Mouse (Mus musculus) kidney, postnatal 0 days (tissue): ENCODE results near the gene Atp13a1. TPM values are rescaled to one million over a fixed set of nuclear protein-coding genes. Genes with fewer than 3 reads are reported as not detected.

Source experiments
- ATAC-seq: fragments of 200-750 bp; cut with Nextera tagmentation; replicated peaks from 2 replicates; pipeline ENCODE4 v1.8.0; 2017; ENCODE audit warnings: low read depth, moderate number of reproducible peaks, moderate TSS enrichment, moderate library complexity; ENCODE audit not compliant: low FRiP score
- DNase-seq: peaks from one replicate; pipeline ENCODE4 v3.0.0-alpha.2; 2016; ENCODE audit warnings: low spot score
- H3K27ac ChIP-seq: fragments of 300-500 bp; sonication (generic); 2 replicates; pipeline ENCODE4 v1.5.1; 2014; ENCODE audit warnings: mild to moderate bottlenecking
- H3K27me3 ChIP-seq: fragments of 300-500 bp; sonication (generic); 2 replicates; pipeline ENCODE4 v1.6.1; 2014; ENCODE audit warnings: low read length, mixed read lengths; ENCODE audit not compliant: insufficient read depth
- H3K36me3 ChIP-seq: fragments of 300-500 bp; sonication (generic); 2 replicates; pipeline ENCODE4 v1.6.1; 2014; ENCODE audit warnings: low read length, mixed read lengths; ENCODE audit not compliant: insufficient read depth
- H3K4me1 ChIP-seq: fragments of 300-500 bp; sonication (generic); replicated peaks from 2 replicates; pipeline ENCODE4 v1.6.1; 2014; ENCODE audit warnings: antibody characterized with exemption, low read length, mixed read lengths; ENCODE audit not compliant: insufficient read depth
- H3K4me2 ChIP-seq: fragments of 300-500 bp; sonication (generic); 2 replicates; pipeline ENCODE4 v1.6.1; 2014; ENCODE audit warnings: mild to moderate bottlenecking, low read length, moderate library complexity, mixed read lengths
- H3K4me3 ChIP-seq: fragments of 300-500 bp; sonication (generic); replicated peaks from 2 replicates; pipeline ENCODE4 v1.5.1; 2014; ENCODE audit warnings: low read depth, low read length
- H3K9ac ChIP-seq: fragments of 300-500 bp; sonication (generic); 2 replicates; pipeline ENCODE4 v1.6.1; 2014; ENCODE audit warnings: low read depth, low read length
- H3K9me3 ChIP-seq: fragments of 300-500 bp; sonication (generic); replicated peaks from 2 replicates; pipeline ENCODE4 v1.6.1; 2016; ENCODE audit warnings: low read length, inconsistent platforms, mixed read lengths
- CTCF ChIP-seq: IDR thresholded peaks from 2 replicates; pipeline ENCODE4 v1.5.1; 2016; ENCODE audit warnings: antibody characterized with exemption, low read depth, mild to moderate bottlenecking, moderate library complexity
- WGBS: fragments of 180-500 bp; shearing (Covaris S2); extraction: QIAGEN DNeasy Blood & Tissue Kit; methylation state at CpG from one replicate; pipeline ENCODE4 v1.1.7; 2014; 5-methylcytosine and 5-hydroxymethylcytosine counted together
- polyA plus RNA-seq: library from polyadenylated mRNA; unstranded; fragments of >200 nt; fragmentation: Nextera tagmentation; extraction: Ambion mirVana; gene quantifications from 2 replicates; pipeline ENCODE4 v1.2.1, GENCODE M21; 2015

The Atp13a1 gene
- polyA plus RNA-seq, 1 experiment from 2014 or later: 34.1 TPM

GRCm38 (mm10) chr8:69796721-69797345, 5.9 kb downstream of the Atp13a1 start:
- ATAC-seq: no peak
- 93% methylated on average over 16 of the region's 16 CpGs for WGBS
- no peak for TF ChIP-seq CTCF
- H3K9me3 ChIP-seq: no peaks in the 10 kb centered on the region
- H3K4me3 ChIP-seq: no peak overlapping the region
- no peak for DNase-seq
- H3K27me3 ChIP-seq: no peaks in the 10 kb centered on the region
- H3K27ac ChIP-seq: no peak overlapping the region
- H3K4me1 ChIP-seq: peaks cover 8% of the 10 kb centered on the region; the same call in 1 of the 2 replicates
- no peak overlapping the region for H3K4me2 ChIP-seq
- peaks cover 64% of the 10 kb centered on the region for H3K36me3 ChIP-seq
- no peak overlapping the region for H3K9ac ChIP-seq

- no peak for ATAC-seq
- Histone ChIP-seq H3K27me3 (no peaks in the 10 kb centered on the region), H3K4me3 (no peak overlapping the region), H3K36me3 (peaks cover 71% of the 10 kb centered on the region), H3K27ac (no peak overlapping the region), H3K4me2 (no peak overlapping the region), H3K9me3 (no peaks in the 10 kb centered on the region), H3K4me1 (no peaks in the 10 kb centered on the region), H3K9ac (no peak overlapping the region)
- 95% methylated on average over 10 of the region's 10 CpGs for WGBS
- DNase-seq: no peak
- no peak for TF ChIP-seq CTCF
These were observed 6.7 kb downstream of the Atp13a1 start for GRCm38 (mm10) chr8:69797661-69798060.

- Histone ChIP-seq H3K9ac (no peak overlapping the region), H3K4me2 (no peak overlapping the region), H3K4me3 (no peak overlapping the region), H3K4me1 (no peaks in the 10 kb centered on the region), H3K9me3 (no peaks in the 10 kb centered on the region), H3K27ac (no peak overlapping the region), H3K36me3 (peaks cover 78% of the 10 kb centered on the region), H3K27me3 (no peaks in the 10 kb centered on the region)
- ATAC-seq (no peak), DNase-seq (no peak)
- WGBS: 94% methylated on average over 8 of the region's 8 CpGs
- TF ChIP-seq CTCF: no peak
These were observed 8.3 kb downstream of the Atp13a1 start for GRCm38 (mm10) chr8:69799261-69799660.

GRCm38 (mm10) chr8:69799946-69800345, 9.0 kb downstream of the Atp13a1 start:
- no peak overlapping the region for H3K9ac ChIP-seq
- peaks cover 77% of the 10 kb centered on the region for H3K36me3 ChIP-seq
- H3K27ac ChIP-seq: no peak overlapping the region
- WGBS: 93% methylated on average over 5 of the region's 5 CpGs
- no peaks in the 10 kb centered on the region for H3K27me3 ChIP-seq
- no peaks in the 10 kb centered on the region for H3K9me3 ChIP-seq
- H3K4me1 ChIP-seq: no peaks in the 10 kb centered on the region
- no peak; the same call in 1 of the 2 replicates for TF ChIP-seq CTCF
- ATAC-seq (no peak), DNase-seq (no peak)
- H3K4me2 ChIP-seq: no peak overlapping the region
- H3K4me3 ChIP-seq: no peak overlapping the region

GRCm38 (mm10) chr8:69801796-69802195, 10.8 kb downstream of the Atp13a1 start:
- 92% methylated on average over 4 of the region's 4 CpGs for WGBS
- no peak for TF ChIP-seq CTCF
- Histone ChIP-seq H3K27ac (no peak overlapping the region), H3K36me3 (peaks cover 79% of the 10 kb centered on the region), H3K27me3 (no peaks in the 10 kb centered on the region), H3K9ac (no peak overlapping the region), H3K4me1 (no peaks in the 10 kb centered on the region), H3K9me3 (no peaks in the 10 kb centered on the region), H3K4me3 (no peak overlapping the region), H3K4me2 (no peak overlapping the region)
- no peak for ATAC-seq
- DNase-seq: no peak

GRCm38 (mm10) chr8:69802216-69802615, 11.3 kb downstream of the Atp13a1 start:
- ATAC-seq (no peak), DNase-seq (no peak)
- H3K36me3 ChIP-seq: peaks cover 80% of the 10 kb centered on the region
- no peak overlapping the region for H3K4me3 ChIP-seq
- no peak overlapping the region for H3K27ac ChIP-seq
- no peak overlapping the region for H3K9ac ChIP-seq
- no peaks in the 10 kb centered on the region for H3K4me1 ChIP-seq
- TF ChIP-seq CTCF: no peak
- no peak overlapping the region for H3K4me2 ChIP-seq
- no peaks in the 10 kb centered on the region for H3K9me3 ChIP-seq
- no peaks in the 10 kb centered on the region for H3K27me3 ChIP-seq

- Histone ChIP-seq H3K4me1 (no peaks in the 10 kb centered on the region), H3K9me3 (no peaks in the 10 kb centered on the region), H3K27me3 (no peaks in the 10 kb centered on the region), H3K4me3 (no peak overlapping the region), H3K9ac (no peak overlapping the region), H3K36me3 (peaks cover 68% of the 10 kb centered on the region), H3K27ac (no peak overlapping the region), H3K4me2 (no peak overlapping the region)
- DNase-seq (no peak), ATAC-seq (no peak)
- no peak for TF ChIP-seq CTCF
- 91% methylated on average over 7 of the region's 7 CpGs for WGBS
These were observed 12.4 kb downstream of the Atp13a1 start for GRCm38 (mm10) chr8:69803366-69803765.
